Mouse (Mus musculus) cerebellum, adult 8-10 months (tissue): ENCODE measurements at regions not wholly inside any gene's neighbourhood (a gene's known extent, or its start where the extent isn't known, plus 50 kb on each side); places are given as distances from the start of the nearest gene placed in this dataset.

Experiments
- DNase-seq: peaks from one replicate; pipeline ENCODE4 v3.0.0; 2022

DNA sequence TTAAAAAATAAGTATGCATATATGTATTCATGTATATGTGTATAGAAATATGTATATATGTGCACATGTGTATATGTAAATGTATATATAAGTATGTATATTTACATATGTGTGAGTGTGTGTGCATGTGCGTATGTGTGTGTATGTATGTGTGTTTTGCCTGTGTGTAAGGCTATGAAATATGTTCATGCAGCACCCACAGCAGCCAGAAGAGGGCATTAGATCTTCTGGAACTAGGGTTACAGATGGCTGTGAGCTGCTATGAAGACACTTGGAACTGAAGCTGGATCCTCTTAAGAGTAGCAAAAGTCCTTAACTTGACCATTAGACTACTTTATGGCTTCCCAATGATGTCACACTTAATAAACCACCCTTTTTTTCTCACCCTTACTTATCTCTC is 166.2 kb upstream of the Nampt start:
- DNase-seq, result no peak

DNA sequence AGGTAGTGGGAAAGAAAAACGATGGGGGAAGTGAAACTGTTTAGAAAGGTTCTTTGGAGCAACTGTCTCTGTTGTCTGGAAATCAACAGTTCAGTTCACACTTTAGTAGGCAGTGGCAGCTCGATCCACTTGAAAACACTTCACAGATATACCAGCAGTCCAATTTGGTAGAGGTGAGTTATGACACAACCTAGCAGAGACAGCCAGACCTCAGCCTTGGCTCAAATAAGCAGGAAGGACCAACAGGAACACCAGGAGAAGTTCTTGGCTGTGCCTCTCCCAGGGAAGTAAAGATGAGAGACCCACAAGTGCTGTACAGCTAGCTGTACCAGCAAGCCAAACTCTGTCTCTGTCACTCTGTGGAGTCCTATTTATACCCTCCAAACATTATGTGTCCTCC is 163.2 kb upstream of the Nampt start:
- no peak for DNase-seq

DNA sequence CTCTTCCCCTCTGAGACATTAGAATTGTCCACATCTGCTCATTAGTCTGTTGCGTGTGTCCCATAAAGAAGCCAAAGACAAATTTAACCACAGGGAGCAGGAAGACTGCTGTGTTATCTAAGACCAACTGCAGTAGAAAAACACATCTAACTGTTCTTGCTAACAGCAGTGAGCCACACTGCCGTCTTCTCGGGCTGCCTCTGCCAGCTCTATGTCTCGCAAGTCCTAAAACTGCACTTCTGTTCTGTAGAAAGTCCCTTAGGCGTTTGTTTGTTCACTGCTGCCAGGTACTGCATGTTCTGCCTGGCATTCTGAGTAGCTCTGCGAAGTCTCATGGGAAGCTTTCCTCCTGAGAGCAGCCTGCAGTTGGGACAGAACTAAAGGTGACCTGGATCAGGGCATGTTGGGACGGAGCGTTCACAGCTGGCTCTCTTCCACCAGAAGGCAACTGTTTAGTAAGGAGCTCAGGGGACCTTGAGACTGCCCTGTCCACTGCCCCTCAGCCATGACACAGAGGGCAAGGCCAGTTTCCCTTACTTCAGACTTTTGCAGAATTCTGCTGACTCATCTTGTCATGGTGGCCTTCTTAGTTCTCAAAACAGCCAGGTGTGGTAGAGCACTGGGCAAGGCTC is 157.4 kb upstream of the Nampt start:
- no peak for DNase-seq

DNA sequence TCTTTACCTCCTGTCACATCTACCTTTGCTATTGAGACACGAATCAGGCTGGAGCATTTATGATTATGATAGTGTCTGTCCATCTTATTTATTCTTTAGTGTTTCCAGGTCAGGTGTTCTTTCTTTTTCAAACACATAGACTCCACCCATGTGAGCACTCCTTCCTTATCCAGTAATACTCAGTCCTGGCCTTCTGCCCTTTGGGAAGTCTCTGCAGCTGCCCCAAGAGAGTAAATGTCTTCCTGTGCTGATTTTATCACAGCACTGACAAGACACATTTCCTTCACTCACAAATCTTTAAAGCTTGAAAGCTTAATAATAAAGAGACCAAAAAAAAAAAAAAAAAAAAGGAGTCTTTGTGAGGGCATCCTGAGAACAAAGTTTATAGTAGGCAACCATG is 153.3 kb upstream of the Nampt start:
- no peak for DNase-seq

DNA sequence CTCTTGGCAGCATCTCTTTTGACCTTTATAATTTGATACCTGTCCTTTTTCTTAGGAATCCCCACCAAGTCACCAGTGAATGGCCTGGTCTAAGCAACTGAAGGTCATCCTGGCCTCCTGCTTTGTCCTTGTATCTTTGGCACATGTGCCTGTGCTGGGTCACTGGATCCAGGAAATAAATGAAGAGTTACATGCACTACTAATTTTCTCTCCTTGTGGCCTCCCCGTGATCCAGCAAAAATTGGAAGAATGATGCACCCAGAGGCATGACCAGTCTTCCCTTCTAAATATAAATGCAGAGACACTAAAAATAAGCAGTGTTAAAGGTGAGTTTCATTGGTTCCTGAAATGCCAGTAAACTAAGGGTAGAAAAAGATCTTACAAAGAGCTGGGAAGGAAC is 141.4 kb upstream of the Nampt start:
- DNase-seq, result no peak

DNA sequence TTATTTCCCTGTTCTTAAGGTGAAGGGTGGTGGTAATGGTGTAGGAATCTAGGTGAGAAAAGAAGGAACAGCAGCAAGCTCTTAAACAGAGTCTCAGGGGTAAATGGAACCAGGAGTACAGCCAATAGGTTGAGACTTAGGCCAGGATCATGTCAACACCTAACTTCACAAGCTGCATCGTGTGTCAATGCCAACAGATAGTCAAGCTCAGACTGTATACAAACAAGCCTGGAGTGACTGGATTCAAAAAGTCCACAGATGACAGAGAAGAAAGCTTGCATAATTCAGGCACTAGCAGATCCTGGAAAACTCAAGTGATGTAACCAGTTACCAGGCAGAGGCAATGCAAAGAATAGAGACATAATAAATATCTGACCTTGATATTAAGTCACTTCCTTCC is 140.6 kb upstream of the Nampt start:
- no peak for DNase-seq

DNA sequence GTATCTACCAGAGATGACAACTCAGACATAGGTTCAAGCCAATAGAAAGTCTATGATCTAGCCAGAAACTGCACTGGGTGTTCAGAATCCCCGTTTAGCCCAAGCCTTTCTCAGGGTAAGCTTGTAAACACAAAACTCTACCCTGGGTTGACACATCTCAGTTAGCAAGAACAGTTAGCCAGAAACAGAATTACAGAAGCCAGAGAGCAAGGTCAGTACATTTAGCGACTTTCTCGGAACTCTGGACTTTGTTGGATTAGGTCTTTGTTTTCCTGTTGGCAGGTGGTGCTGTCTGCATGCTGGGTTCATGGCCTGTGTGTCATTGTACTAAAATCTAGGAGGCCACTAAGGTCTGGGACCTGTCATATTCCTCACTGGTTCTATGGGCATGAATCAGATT is 137.4 kb upstream of the Nampt start:
- no peak for DNase-seq

DNA sequence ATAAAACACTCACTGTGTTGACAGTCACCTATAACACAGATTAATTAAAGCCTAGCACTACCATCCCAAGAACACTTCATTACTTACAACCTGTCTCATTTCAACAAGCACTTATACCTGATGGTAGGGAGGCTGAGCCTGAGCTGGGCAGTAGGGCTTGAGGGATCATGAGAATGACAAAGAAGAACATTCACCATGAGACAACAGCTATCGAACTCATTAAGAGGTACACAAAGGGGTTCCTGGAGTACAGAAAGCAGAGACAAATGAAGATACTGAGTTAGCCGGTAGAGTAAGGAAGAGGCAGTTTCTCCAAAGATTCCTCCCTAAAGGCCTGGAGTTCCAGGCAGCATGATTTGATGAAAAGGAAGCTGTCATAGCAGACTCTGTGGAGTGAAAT is 136.0 kb upstream of the Nampt start:
- DNase-seq, result no peak

DNA sequence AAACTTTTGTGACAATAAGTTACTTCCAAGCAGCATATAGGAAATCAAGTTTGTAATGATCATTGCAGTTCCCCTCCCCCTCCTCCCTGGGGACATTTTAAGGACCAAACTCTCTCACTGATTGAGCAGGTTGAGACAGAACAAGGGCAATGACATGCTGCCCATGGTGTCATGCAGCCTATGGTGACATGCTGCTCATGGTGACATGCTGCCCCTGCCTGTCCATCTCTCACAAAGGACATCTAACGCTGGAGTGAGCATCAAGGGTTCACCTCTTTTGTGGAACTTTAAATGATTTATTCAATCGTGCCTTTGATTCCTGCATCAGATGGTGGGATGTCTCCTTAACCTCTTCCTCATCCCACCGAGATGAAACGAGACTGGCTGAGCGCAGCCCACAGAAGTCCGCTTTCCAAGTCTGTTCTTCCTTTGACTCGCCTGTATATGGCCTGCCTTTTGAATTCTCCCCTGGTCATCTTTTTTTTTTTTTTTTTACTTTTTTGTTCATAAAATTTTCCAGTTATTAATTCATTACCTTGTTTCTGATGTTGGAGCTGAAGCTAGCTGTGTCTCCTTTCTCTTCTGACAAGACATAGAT is 133.5 kb upstream of the Nampt start:
- DNase-seq, result no peak

DNA sequence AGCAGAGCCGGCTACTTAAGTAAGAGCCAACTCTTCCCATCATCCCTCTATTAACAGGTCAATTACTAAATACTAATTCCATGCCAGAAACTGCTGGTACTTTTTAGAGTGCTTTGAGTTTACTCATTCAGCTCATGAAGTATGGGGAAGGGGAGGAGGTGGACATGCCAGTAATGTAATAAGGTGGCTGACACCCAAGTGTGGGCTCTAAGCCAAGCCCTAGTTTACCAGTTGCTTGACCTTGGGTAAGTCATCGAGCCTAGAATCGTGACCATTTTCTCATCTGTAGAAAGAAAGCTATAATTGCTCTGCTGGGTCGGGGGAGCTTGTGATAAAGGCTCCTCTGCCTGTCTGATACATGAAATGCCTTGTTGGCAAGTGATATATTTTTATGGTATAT is 130.0 kb upstream of the Nampt start:
- no peak for DNase-seq

DNA sequence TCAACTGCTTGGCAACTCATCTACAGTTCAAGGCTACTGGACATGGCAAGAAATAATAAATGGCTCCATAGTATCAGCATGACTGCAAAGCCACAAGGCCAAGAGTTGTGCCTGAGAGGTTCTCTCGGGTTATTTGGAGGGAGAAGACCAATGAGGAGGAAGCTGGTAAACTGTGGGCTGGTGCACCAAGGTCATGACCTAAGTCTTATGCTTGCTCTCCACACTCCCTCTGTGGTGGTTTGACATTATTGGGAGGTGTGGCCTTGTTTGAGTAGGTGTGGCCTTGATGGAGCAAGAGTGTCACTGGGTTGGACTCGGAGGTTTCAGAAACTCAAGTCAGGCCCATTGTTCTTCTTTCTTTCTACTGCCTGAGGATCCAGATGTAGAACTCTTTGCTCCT is 129.2 kb upstream of the Nampt start:
- DNase-seq, result no peak

DNA sequence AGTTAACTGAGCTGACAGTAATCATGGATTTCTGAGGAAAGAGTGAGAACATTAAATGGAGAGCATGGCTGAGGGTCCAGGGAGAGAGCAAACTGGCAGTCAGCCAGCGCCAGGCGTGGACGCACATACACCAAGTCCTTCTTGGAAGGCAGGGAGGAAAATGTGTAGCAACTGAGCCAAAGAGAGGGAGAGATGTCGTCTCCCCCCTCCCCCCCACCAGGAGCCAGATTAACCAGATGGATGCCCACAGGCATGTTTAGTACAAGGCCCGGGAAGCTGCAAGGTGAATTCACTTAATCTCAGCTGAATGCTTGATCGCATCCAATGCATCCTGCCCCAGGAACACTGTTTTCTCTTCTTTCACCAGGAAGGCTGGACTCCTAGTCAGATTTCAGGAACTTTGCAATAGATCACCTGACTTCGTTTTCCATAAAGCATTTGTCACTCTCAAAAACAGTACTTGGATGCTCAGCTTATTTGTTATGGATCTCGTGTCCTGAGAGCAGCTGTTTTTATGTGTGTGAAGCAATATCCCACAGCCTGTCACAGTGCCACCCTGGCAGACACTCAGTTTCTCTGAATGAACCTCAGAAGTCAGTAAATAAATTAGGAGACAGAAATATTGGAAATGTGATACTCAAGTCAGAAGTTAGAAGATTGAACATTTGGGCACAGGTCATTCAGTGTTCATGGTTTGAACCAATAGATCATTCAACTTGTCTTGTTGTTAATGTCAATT is 127.1 kb upstream of the Nampt start:
- no peak for DNase-seq

DNA sequence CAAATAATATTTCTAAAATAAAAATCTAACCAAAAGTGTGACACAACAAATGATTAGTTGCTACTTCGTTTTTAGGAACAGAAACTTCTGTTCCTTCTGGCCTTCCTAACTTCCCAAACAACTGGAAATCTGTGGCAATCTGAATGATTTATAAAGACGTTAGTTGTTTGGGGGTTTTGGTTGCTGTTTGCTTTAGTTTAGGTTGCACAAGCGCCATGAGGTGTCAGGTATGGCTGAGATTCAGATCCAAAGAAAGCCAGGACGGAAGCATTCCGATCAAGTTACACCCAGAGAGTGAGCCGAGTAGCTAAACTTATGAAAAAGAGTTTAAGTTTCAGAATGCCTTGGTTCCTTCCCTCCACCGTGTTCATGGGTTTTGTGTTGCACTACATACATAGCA is 126.4 kb upstream of the Nampt start:
- no peak for DNase-seq

DNA sequence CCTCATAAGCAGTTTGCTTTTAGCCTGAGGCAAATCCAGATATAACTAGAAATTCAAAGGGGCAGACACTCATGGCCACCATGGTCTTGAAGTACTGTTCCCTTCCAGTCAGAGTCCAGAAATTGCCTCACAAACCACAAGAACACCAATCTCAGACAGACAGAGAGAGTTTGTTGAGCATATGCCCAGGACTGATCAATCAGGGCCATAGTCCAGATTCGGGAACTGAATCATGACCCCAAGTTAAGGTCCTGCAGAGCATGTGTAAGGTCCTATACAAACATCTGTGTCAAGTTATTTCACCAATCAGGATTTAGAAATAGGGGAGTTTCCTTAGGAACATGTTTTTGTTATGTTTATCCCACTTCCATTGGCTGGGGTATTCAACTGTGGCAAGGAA is 125.7 kb upstream of the Nampt start:
- no peak for DNase-seq

DNA sequence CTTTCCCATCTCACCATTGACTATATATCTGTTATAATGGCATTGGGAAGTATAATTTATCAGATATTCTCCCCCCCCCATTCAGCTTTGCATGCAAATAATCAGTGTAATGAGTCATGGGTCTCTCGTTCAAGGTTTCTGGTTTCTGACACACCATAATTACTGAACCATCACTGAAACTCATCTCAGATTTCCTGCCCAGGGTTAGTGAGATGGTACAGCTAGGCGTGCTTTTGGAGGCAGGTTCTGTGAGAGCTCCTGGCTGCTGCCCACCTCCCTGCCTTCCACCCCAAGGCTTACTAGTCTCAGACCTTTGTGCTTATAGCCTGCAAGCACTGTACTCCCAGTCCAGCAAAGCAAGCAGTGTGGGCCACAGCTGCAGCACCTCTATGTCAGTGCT is 122.5 kb upstream of the Nampt start:
- no peak for DNase-seq

DNA sequence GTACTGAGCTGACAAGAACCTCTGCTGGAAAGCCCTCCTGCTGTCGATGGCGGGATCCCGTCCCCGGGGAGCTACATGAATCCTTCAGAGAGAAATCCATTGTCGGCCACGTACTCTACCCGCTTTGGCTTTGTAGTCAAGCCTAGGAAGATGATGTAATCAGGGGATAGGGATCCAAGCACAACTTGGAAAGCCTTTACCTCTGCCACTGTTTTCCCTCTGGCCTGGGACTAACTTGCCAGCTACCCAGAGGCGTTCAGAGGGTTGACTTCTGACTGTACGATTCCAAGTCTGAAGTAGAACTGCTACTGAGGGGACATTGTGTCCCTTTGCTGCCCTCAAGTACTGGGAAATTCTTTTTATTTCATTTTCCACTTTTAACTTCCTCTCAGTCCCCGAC is 110.2 kb upstream of the Nampt start:
- no peak for DNase-seq

DNA sequence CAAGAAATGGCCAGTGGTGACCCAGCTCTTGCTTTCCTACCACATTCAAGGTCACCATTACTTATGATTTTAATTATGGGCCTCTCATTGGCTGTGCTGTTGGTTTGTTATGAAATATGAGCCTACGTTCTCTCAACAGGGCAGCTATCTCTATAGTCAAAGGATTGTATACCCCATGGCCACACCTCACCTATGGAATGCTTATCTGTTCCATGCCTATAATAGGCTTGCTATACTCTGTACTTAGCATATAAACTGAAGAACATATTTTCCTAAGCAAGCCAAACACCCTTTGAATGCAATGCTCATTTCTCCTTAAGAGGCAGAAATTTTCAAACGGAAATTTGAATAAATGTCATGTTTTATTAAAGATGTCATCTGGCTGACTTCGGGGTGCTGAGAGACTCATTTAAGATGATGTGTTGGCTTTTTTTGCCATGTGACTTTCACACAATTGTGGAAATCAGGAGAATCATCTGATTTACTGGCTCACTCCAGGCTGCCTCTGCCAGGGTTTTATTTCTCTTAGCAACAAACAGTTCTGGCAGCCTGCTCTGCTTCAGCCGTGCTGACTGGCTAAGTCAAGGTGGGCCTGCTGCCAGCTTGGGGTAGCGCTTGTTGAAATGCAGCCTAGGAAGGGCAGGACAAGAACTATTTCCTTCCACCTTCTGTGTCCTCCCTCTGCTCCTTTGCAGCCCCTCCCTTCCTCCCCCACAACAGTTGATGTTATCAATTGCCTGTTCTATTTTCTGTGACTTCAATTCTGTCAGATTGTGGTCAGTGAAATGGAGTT is 102.0 kb upstream of the Nampt start:
- DNase-seq, result peak; percentile 71

DNA sequence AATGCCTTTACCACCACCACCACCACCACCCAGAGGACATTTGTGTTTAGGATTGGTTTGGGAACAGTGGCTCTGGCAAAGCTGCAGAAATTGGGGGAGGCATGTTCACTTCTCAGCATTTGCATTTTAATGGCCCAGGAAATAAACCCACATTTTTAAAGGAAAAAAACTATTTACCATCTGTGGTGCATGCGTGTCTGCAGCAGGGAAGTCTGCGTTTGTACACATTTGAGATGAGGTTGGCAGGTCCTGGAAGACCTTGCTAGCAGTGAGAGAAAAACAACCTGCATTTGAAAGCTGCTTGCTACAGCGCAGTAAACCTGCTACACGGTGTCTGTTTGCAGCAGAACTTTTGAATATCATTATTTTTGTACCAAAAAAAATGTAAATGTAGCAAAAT is 100.1 kb upstream of the Nampt start:
- DNase-seq, result no peak

DNA sequence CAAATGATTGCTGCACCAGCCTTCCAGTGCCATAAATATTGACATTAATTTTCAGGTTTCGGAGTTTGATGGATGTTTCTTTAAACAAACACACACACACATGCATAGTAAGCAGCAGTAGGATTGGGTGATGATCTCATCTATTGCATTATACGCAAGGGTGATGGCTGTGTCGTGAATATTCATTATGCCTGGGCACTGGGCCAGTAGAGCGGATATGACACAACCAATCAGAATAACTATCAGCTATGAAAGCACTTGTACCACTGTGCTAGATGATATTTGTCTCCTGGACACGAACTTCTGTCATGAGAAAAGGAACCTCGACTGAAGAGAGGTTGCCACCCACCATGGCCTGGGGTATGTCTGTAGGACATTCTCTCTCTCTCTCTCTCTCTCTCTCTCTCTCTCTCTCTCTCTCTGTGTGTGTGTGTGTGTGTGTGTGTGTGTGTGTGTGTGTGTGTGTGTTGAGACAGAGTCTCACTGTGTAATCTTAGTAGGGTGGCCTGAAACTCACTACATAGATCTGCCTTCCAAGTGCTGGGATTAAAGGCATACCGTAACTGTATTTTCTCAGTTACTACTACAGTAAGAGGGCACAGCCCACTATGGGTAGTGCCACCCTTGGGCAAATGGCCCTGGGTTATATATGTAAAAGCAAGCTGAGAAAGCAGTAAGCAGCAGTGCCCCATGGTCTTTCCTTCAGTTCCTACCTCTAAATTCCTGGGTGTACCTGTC is 94.7 kb upstream of the Nampt start:
- no peak for DNase-seq

DNA sequence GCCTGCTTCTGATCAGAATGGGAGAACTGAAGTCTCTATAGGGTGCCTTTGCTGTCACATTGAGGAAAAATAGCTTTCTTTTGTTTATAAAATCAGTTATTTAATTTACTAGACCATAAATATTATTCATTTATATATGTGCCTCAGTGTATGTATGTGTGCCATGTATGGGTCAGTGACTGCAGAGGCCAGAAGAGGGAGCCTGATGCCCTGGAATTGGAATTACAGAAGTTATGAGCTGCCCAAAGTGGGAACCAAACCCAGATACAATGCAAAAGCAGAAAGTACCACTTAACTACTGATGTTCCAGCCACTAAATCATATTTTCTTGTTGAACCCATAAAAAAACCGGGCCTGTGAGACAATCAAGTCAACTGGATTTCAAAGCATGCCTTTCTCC is 91.8 kb upstream of the Nampt start:
- DNase-seq, result no peak

DNA sequence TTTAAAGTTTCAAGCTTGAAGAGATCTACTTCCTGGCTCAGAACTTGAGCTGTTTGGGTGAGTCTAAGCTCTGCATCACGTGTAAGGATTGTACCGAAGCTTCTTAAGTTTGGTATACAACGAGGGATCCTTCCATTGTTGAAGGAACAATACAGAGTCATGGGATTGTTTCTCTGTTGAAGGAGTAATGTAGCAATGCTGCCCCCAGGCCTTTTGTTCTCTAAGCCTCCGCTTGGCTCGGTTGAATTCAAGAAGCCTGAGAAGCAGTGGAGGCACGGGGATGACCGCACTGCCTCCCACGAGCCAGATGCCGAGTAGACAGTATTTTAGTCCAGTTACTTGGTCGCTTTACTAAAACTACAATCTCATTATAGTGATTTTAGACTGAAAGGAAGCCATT is 90.9 kb upstream of the Nampt start:
- no peak for DNase-seq

DNA sequence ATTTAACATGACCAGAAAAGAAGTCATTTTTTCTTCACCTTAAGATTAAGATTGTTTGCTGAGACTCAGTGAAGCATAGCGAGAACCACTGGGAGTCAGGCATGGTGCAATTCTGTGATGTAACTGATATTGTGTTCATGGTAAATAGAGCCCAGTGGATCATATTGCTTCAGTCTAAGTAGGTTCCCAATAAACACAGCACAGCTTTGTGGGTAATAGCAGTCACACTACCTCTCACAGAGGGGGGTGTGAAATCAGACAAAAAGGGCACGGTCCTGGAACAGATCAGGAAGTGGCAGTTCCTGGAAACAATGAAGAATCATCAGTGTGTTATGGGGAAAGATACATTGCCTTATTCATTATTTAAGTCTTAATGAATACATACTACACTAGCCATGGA is 84.1 kb upstream of the Nampt start:
- no peak for DNase-seq

DNA sequence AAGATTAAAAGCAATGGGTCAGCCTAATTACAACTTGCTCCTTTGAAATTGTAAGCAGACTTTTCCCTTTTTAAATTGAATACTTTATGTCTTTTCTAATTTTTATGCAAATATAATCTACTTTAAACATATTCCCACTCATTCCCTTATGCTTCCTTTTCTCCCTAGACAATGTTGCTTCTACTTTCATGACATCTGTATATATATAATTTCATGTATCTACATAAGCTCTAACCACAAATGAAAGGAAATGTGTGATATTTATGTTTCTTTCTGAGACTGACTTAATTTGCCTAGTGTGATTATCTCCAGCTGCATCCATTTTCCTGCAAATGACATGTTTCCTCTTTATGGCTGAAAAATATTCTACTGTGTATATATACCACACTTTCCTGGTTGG is 77.9 kb upstream of the Nampt start:
- no peak for DNase-seq
